Mouse (Mus musculus): ENCODE measurements around the gene Ttc12.

The Ttc12 gene

GRCm38 (mm10) chr9:49490609-49491008 is 4.6 kb upstream of the Ttc12 start:
- DNase-seq (ENCODE audit: low spot score in 2 of 2) = peak in 1 of 2 experiments; percentile 19

- peak; percentile 62 to 87 for DNase-seq (ENCODE audit: low spot score in 2 of 2)
These were observed 3.2 kb upstream of the Ttc12 start for GRCm38 (mm10) chr9:49488912-49489895.

GRCm38 (mm10) chr9:49488258-49488657 is 2.2 kb upstream of the Ttc12 start:
- peak in 1 of 2 experiments; percentile 43 for DNase-seq (ENCODE audit: low spot score in 2 of 2)

- no peak for DNase-seq (ENCODE audit: low spot score in 2 of 2)
These were observed 1.6 kb upstream of the Ttc12 start for GRCm38 (mm10) chr9:49487657-49487943.

GRCm38 (mm10) chr9:49486805-49487656 is 1.0 kb upstream of the Ttc12 start:
- peak in 1 of 2 experiments; percentile 37 for DNase-seq (ENCODE audit: low spot score in 2 of 2)

GRCm38 (mm10) chr9:49485250-49485891 is 654 bp downstream of the Ttc12 start:
- DNase-seq (ENCODE audit: low spot score in 2 of 2) = peak in 1 of 2 experiments; percentile 52

- DNase-seq (ENCODE audit: low spot score in 2 of 2) = no peak
These were observed 2.7 kb downstream of the Ttc12 start for GRCm38 (mm10) chr9:49483316-49483715.

- DNase-seq (ENCODE audit: low spot score in 2 of 2) = no peak
These were observed 13.9 kb downstream of the Ttc12 start for GRCm38 (mm10) chr9:49472126-49472525.

GRCm38 (mm10) chr9:49470946-49471345 is 15.1 kb downstream of the Ttc12 start:
- DNase-seq (ENCODE audit: low spot score in 2 of 2) = no peak

- DNase-seq (ENCODE audit: low spot score in 2 of 2) = no peak
These were observed 16.0 kb downstream of the Ttc12 start for GRCm38 (mm10) chr9:49470006-49470405.

- DNase-seq (ENCODE audit: low spot score in 2 of 2) = no peak
These were observed 29.9 kb downstream of the Ttc12 start for GRCm38 (mm10) chr9:49456136-49456535.

GRCm38 (mm10) chr9:49452396-49452795 is 33.6 kb downstream of the Ttc12 start:
- DNase-seq (ENCODE audit: low spot score in 2 of 2) = no peak

GRCm38 (mm10) chr9:49450491-49450890 is 35.5 kb downstream of the Ttc12 start:
- DNase-seq (ENCODE audit: low spot score in 2 of 2) = no peak

GRCm38 (mm10) chr9:49442621-49443020 is 43.4 kb downstream of the Ttc12 start:
- no peak for DNase-seq (ENCODE audit: low spot score in 2 of 2)

- no peak for DNase-seq (ENCODE audit: low spot score in 2 of 2)
These were observed 58.5 kb downstream of the Ttc12 start for GRCm38 (mm10) chr9:49427478-49427877.

GRCm38 (mm10) chr9:49426921-49427320 is 59.1 kb downstream of the Ttc12 start, which contains the start of gene Ankk1:
TSS of gene Ankk1 (minus strand) at chr9:49427021.
- DNase-seq (ENCODE audit: low spot score in 2 of 2) = no peak

- DNase-seq (ENCODE audit: low spot score in 2 of 2) = no peak
These were observed 60.4 kb downstream of the Ttc12 start for GRCm38 (mm10) chr9:49425585-49425984.

GRCm38 (mm10) chr9:49423866-49424265 is 62.2 kb downstream of the Ttc12 start:
- DNase-seq (ENCODE audit: low spot score in 2 of 2) = no peak

- no peak for DNase-seq (ENCODE audit: low spot score in 2 of 2)
These were observed 75.4 kb downstream of the Ttc12 start for GRCm38 (mm10) chr9:49410621-49411020.

GRCm38 (mm10) chr9:49407028-49407427 is 79.0 kb downstream of the Ttc12 start:
- no peak for DNase-seq (ENCODE audit: low spot score in 2 of 2)

- no peak for DNase-seq (ENCODE audit: low spot score in 2 of 2)
These were observed 82.3 kb downstream of the Ttc12 start for GRCm38 (mm10) chr9:49403711-49404110.

GRCm38 (mm10) chr9:49396006-49396405 is 90.0 kb downstream of the Ttc12 start:
- no peak for DNase-seq (ENCODE audit: low spot score in 2 of 2)

Data from spleen, postnatal 4 days (tissue).